Mouse (Mus musculus) lung, postnatal 0 days (tissue): ENCODE data around the gene Cenpe.

ENCODE experiments used
- CTCF ChIP-seq: IDR thresholded peaks from 2 replicates; pipeline ENCODE4 v1.5.1; 2016; ENCODE audit warnings: antibody characterized with exemption, mild to moderate bottlenecking
- EP300 ChIP-seq: IDR thresholded peaks from 2 replicates; pipeline ENCODE4 v1.6.1; 2016; ENCODE audit warnings: antibody characterized with exemption, mild to moderate bottlenecking, control low read depth

- TF ChIP-seq CTCF (no peak), EP300 (no peak)
Measured at GRCm38 (mm10) chr3:135200409-135201303, 11.7 kb upstream of the Cenpe start.
